Mouse (Mus musculus) E14TG2a.4 (cell line): ENCODE measurements around the gene Cyp2g1.

ENCODE experiments used
- CTCF ChIP-seq: conservative IDR thresholded peaks from 2 replicates; pipeline ENCODE4 v1.5.1; 2014; ENCODE audit warnings: low read length
- POU5F1 ChIP-seq: IDR thresholded peaks from 2 replicates; pipeline ENCODE4 v1.6.1; 2014; ENCODE audit warnings: low read length, borderline replicate concordance

DNA sequence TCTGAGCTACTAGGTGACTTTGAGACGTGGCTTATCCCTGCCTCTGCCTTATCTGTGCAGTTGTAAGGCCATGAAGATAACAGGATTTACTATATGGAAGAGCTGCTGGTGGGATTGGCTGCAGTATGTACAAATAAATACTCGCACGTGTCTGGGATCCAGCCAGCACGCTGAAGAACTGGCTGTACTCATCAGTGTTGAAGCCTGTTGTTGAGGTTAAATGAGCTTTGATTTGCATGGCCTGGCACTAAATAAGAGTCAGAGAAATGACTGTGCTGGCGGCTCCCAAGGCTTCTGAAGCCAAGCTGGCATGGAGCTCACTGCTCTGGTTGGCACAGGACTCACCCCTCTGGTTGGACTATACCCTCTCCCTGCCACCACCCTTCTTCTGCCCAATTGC is 25.5 kb upstream of the Cyp2g1 start:
- TF ChIP-seq CTCF = no peak
- TF ChIP-seq POU5F1 = no peak
